Mouse (Mus musculus): ENCODE results near the gene Gm21974. TPM values are rescaled to one million over a fixed set of nuclear protein-coding genes. Genes with fewer than 3 reads are reported as not detected.
"Not testable (repeated sequence)": the region's sequence is repeated elsewhere in the genome, so short reads cannot be mapped to it uniquely, and the experiment has no call there.

The Gm21974 gene
- polyA plus RNA-seq, 1 experiment from 2014 or later: not detected

GRCm38 (mm10) chr7:127896384-127896783 lies 1.1 kb upstream of the Gm21974 start:
- Histone ChIP-seq H3K9ac (no peak overlapping the region), H3K4me1 (replicated peaks) (peaks cover 68% of the 10 kb centered on the region), H3K4me2 (peak overlapping the region; percentile 90), H3K4me3 (replicated peaks) (0 out of 2 replicates have a peak overlapping the region, but pooled peaks have one; percentile 70), H3K9me3 (replicated peaks) (no peaks in the 10 kb centered on the region), H3K27me3 (no peaks in the 10 kb centered on the region), H3K27ac (peak overlapping the region; percentile 77; the same call in 1 of the 2 replicates), H3K36me3 (peaks cover 24% of the 10 kb centered on the region)
- DNase-seq (peak; percentile 68), ATAC-seq (ENCODE audit: low read depth) (no peak)
- 49% methylated on average over 13 of the region's 13 CpGs for WGBS (ENCODE audit: insufficient replicate concordance)

- Histone ChIP-seq H3K4me2 (peak overlapping the region; percentile 90), H3K36me3 (peaks cover 25% of the 10 kb centered on the region), H3K9ac (peak overlapping the region; percentile 19; the same call in 1 of the 2 replicates), H3K4me1 (replicated peaks) (peaks cover 64% of the 10 kb centered on the region), H3K4me3 (replicated peaks) (peak overlapping the region; percentile 70), H3K27ac (peak overlapping the region; percentile 77)
- 53% methylated on average over 7 of the region's 7 CpGs for WGBS (ENCODE audit: insufficient replicate concordance)
- not testable (repeated sequence) for H3K27me3 ChIP-seq; H3K9me3 ChIP-seq (replicated peaks); DNase-seq
- 0 out of 2 replicates have a peak, but pooled peaks have one; percentile 1 for ATAC-seq (ENCODE audit: low read depth)
These were observed 637 bp upstream of the Gm21974 start for GRCm38 (mm10) chr7:127895891-127896290.

GRCm38 (mm10) chr7:127894480-127894879 lies 774 bp downstream of the Gm21974 start:
- peak overlapping the region; percentile 90 for H3K4me2 ChIP-seq
- peaks cover 28% of the 10 kb centered on the region for H3K36me3 ChIP-seq
- peak overlapping the region; percentile 70 for H3K4me3 ChIP-seq (replicated peaks)
- no peaks in the 10 kb centered on the region for H3K27me3 ChIP-seq
- peak overlapping the region; percentile 86 for H3K27ac ChIP-seq
- H3K4me1 ChIP-seq (replicated peaks): peaks cover 50% of the 10 kb centered on the region
- peak overlapping the region; percentile 79 for H3K9ac ChIP-seq
- WGBS (ENCODE audit: insufficient replicate concordance): 75% methylated on average over 5 of the region's 5 CpGs
- DNase-seq: no peak
- no peak for ATAC-seq (ENCODE audit: low read depth)
- no peaks in the 10 kb centered on the region for H3K9me3 ChIP-seq (replicated peaks)

- Histone ChIP-seq H3K27me3 (no peaks in the 10 kb centered on the region), H3K27ac (0 out of 2 replicates have a peak within 1 kb of the TSS, but pooled peaks have one; percentile 13), H3K9me3 (replicated peaks) (no peaks in the 10 kb centered on the region), H3K4me2 (no peak within 1 kb of the TSS), H3K4me3 (replicated peaks) (no peak within 1 kb of the TSS), H3K36me3 (peaks cover 65% of the 10 kb centered on the region), H3K9ac (0 out of 2 replicates have a peak within 1 kb of the TSS, but pooled peaks have one; percentile 5), H3K4me1 (replicated peaks) (peaks cover 23% of the 10 kb centered on the region)
- DNase-seq (no peak), ATAC-seq (ENCODE audit: low read depth) (no peak)
- WGBS (ENCODE audit: insufficient replicate concordance): 55% methylated on average over 4 of the region's 4 CpGs
These were observed 4.5 kb downstream of the Gm21974 start, which contains the start of gene Prss53 for GRCm38 (mm10) chr7:127890798-127891197. TSS of gene Prss53 (minus strand) at chr7:127890970.

GRCm38 (mm10) chr7:127888821-127889220 lies 6.4 kb downstream of the Gm21974 start:
- Histone ChIP-seq H3K27ac (no peak overlapping the region), H3K9ac (no peak overlapping the region), H3K4me3 (replicated peaks) (no peak overlapping the region), H3K4me1 (replicated peaks) (peaks cover 20% of the 10 kb centered on the region), H3K36me3 (peaks cover 84% of the 10 kb centered on the region), H3K27me3 (no peaks in the 10 kb centered on the region), H3K4me2 (no peak overlapping the region), H3K9me3 (replicated peaks) (no peaks in the 10 kb centered on the region)
- 57% methylated on average over 3 of the region's 3 CpGs for whole genome bisulfite sequencing (ENCODE audit: insufficient replicate concordance)
- ATAC-seq (ENCODE audit: low read depth): no peak
- DNase-seq: no peak

- no peaks in the 10 kb centered on the region for H3K27me3 ChIP-seq
- whole genome bisulfite sequencing (ENCODE audit: insufficient replicate concordance): 75% methylated on average over 3 of the region's 3 CpGs
- no peak overlapping the region for H3K27ac ChIP-seq
- no peak for DNase-seq
- 0 out of 2 replicates have a peak, but pooled peaks cover 5% of the 10 kb centered on the region for H3K9me3 ChIP-seq (replicated peaks)
- peaks cover 85% of the 10 kb centered on the region for H3K36me3 ChIP-seq
- no peak for ATAC-seq (ENCODE audit: low read depth)
- no peak overlapping the region for H3K4me3 ChIP-seq (replicated peaks)
- H3K4me1 ChIP-seq (replicated peaks): peaks cover 25% of the 10 kb centered on the region
- H3K4me2 ChIP-seq: no peak overlapping the region
- H3K9ac ChIP-seq: no peak overlapping the region
These were observed 7.5 kb downstream of the Gm21974 start for GRCm38 (mm10) chr7:127887781-127888180.

GRCm38 (mm10) chr7:127887191-127887590 lies 8.1 kb downstream of the Gm21974 start:
- WGBS (ENCODE audit: insufficient replicate concordance): 83% methylated on average over 8 of the region's 8 CpGs
- Histone ChIP-seq H3K36me3 (peaks cover 85% of the 10 kb centered on the region), H3K4me2 (no peak overlapping the region), H3K9ac (no peak overlapping the region), H3K9me3 (replicated peaks) (peaks cover 10% of the 10 kb centered on the region), H3K4me3 (replicated peaks) (no peak overlapping the region), H3K27ac (no peak overlapping the region), H3K4me1 (replicated peaks) (peaks cover 25% of the 10 kb centered on the region), H3K27me3 (no peaks in the 10 kb centered on the region)
- ATAC-seq (ENCODE audit: low read depth) (0 out of 2 replicates have a peak, but pooled peaks have one; percentile 15), DNase-seq (no peak)

GRCm38 (mm10) chr7:127886551-127886950 lies 8.7 kb downstream of the Gm21974 start:
- Histone ChIP-seq H3K4me3 (replicated peaks) (no peak overlapping the region), H3K36me3 (peaks cover 85% of the 10 kb centered on the region), H3K27me3 (no peaks in the 10 kb centered on the region), H3K27ac (peak overlapping the region; percentile 38; the same call in 1 of the 2 replicates), H3K4me1 (replicated peaks) (peaks cover 25% of the 10 kb centered on the region), H3K4me2 (no peak overlapping the region), H3K9me3 (replicated peaks) (peaks cover 17% of the 10 kb centered on the region), H3K9ac (no peak overlapping the region)
- WGBS (ENCODE audit: insufficient replicate concordance): 78% methylated on average over 6 of the region's 6 CpGs
- DNase-seq (no peak), ATAC-seq (ENCODE audit: low read depth) (no peak)

- ATAC-seq (ENCODE audit: low read depth): no peak
- H3K27ac ChIP-seq: peak overlapping the region; percentile 38; the same call in 1 of the 2 replicates
- no peak for DNase-seq
- WGBS (ENCODE audit: insufficient replicate concordance): 47% methylated on average over 6 of the region's 6 CpGs
- H3K27me3 ChIP-seq: no peaks in the 10 kb centered on the region
- H3K4me3 ChIP-seq (replicated peaks): no peak overlapping the region
- peaks cover 25% of the 10 kb centered on the region for H3K4me1 ChIP-seq (replicated peaks)
- H3K4me2 ChIP-seq: no peak overlapping the region
- peaks cover 88% of the 10 kb centered on the region for H3K36me3 ChIP-seq
- peaks cover 23% of the 10 kb centered on the region for H3K9me3 ChIP-seq (replicated peaks)
- no peak overlapping the region for H3K9ac ChIP-seq
These were observed 9.3 kb downstream of the Gm21974 start for GRCm38 (mm10) chr7:127885951-127886350.

- ATAC-seq (ENCODE audit: low read depth) (no peak), DNase-seq (no peak)
- Histone ChIP-seq H3K27ac (no peak overlapping the region), H3K9ac (no peak overlapping the region), H3K4me2 (no peak overlapping the region), H3K4me3 (replicated peaks) (no peak overlapping the region), H3K27me3 (no peaks in the 10 kb centered on the region), H3K4me1 (replicated peaks) (peaks cover 32% of the 10 kb centered on the region), H3K36me3 (peaks cover 80% of the 10 kb centered on the region), H3K9me3 (replicated peaks) (peaks cover 52% of the 10 kb centered on the region)
- 91% methylated on average over 12 of the region's 12 CpGs for WGBS (ENCODE audit: insufficient replicate concordance)
These were observed 14.8 kb downstream of the Gm21974 start for GRCm38 (mm10) chr7:127880431-127880830.

GRCm38 (mm10) chr7:127879301-127879700 lies 16.0 kb downstream of the Gm21974 start:
- WGBS (ENCODE audit: insufficient replicate concordance): 92% methylated on average over 9 of the region's 9 CpGs
- Histone ChIP-seq H3K9me3 (replicated peaks) (peaks cover 52% of the 10 kb centered on the region), H3K4me2 (no peak overlapping the region), H3K4me1 (replicated peaks) (peaks cover 33% of the 10 kb centered on the region), H3K27ac (no peak overlapping the region), H3K27me3 (no peaks in the 10 kb centered on the region), H3K9ac (no peak overlapping the region), H3K36me3 (peaks cover 70% of the 10 kb centered on the region), H3K4me3 (replicated peaks) (no peak overlapping the region)
- DNase-seq (no peak), ATAC-seq (ENCODE audit: low read depth) (no peak)
